Mouse (Mus musculus) central nervous system, embryonic 18 days (tissue): Measurements from ENCODE around the gene Pdk2. TPM values are rescaled to one million over a fixed set of nuclear protein-coding genes. Genes with fewer than 3 reads are reported as not detected.

Source experiments
- polyA plus RNA-seq: library from polyadenylated mRNA; depleted of rRNA; stranded (reverse); fragments of >200 nt; gene quantifications from 2 replicates; pipeline ENCODE4 v1.2.3, GENCODE M21; 2012; rRNA removed

Pdk2 gene
- 15.4 and 15.9 TPM in 2 replicates for polyA plus RNA-seq

GRCm38 (mm10) chr11:95041139-95041609, at the start of gene Pdk2:
Gene Pdk2, minus strand, starts transcription at chr11:95041354.

GRCm38 (mm10) chr11:95076536-95077111, 35.5 kb upstream of the Pdk2 start, which contains the start of gene Itga3:
Gene Itga3, minus strand, starts transcription at chr11:95076801.

DNA sequence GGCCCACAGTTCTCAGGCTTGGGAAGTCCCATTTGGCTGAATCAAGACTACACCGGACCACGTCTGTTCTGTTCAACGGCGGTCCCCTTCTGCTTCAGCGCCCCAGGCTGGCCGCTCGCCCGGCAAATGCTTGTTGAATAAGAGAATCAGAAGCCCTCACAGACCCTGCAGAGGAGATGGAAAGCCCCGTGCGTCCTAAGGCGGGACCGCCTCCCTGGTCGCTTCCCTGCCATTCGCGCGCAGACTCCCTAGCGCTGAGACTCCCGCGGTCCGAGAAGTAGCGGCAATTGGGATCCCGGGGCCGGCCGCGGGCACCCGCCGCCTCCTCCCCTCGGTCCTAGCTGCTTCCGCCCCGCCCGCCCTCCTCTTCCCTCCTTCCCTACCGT, 31.5 kb downstream of the Pdk2 start, which contains the start of gene Samd14:
Samd14 (plus strand) TSS at position 251 of the 386 bp plus-strand sequence.

DNA sequence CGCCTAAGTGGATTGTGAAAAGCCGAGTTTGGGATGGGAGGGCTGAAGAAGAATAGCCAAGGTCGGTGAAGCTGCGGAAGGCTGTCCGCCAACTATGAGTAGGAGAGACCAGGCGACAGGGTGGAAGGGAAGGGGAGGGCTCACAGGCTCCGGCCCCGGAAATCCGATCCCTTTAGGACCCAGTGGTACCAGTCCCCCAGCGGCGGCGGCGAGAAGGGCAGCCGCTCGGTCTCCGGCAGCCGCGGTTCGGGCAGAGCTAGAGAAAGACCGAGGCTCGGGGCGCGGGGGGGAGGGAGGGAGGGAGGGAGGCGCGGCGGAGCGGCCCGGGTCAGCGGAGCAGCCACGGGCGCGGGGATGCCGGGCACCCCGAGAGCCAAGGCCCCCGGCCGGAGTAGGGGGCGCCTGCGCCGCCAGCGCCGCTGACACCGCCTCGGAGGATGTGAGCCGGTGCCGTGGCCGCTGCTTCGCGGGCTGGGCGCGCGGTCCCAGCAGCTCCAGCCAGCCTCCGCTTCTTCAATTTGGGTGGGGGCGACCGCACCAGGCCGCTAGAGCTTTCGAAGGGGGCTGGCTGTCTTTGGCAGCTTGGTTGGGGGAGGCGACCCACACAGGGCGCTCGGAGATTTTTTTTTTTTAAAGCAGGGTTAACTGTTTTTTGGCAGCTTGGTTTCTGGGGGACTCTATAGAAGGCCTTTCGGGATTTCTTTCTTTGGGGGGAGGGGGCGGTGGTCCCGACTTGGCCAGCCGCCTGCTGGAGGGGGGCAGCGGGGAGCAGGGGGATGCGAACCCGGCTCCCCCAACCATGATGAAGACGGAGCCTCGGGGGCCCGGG, 50.2 kb downstream of the Pdk2 start, which contains the start of gene Ppp1r9b:
Ppp1r9b (plus strand) TSS at position 287 of the 829 bp plus-strand sequence.

Other genes with a start within 250 kb of the Pdk2 start
- gene Col1a1, start 105.1 kb downstream of the Pdk2 start, polyA plus RNA-seq = 30.8 and 149 TPM in 2 replicates
- not detected in 2 replicates for gene Hils1, start 73.8 kb downstream of the Pdk2 start, polyA plus RNA-seq
- 0.10 and 1.6 TPM in 2 replicates for gene Sgca, start 65.0 kb downstream of the Pdk2 start, polyA plus RNA-seq
- 45.2 and 53.2 TPM in 2 replicates for gene Ppp1r9b, start 50.3 kb downstream of the Pdk2 start, polyA plus RNA-seq
- 115 and 127 TPM in 2 replicates for gene Samd14, start 31.5 kb downstream of the Pdk2 start, polyA plus RNA-seq
- 30.3 and 31.8 TPM in 2 replicates for gene Itga3, start 35.4 kb upstream of the Pdk2 start, polyA plus RNA-seq
- 0.08 and 0.52 TPM in 2 replicates for gene Dlx3, start 78.8 kb upstream of the Pdk2 start, polyA plus RNA-seq
- gene Dlx4, start 104.9 kb upstream of the Pdk2 start, polyA plus RNA-seq = 0.13 and 0.28 TPM in 2 replicates
- gene Tac4, start 220.2 kb upstream of the Pdk2 start, polyA plus RNA-seq = not detected in 2 replicates